Mouse (Mus musculus) heart, embryonic 14.5 days (tissue): ENCODE results near the gene Pdlim3. TPM values are rescaled to one million over a fixed set of nuclear protein-coding genes. Genes with fewer than 3 reads are reported as not detected.
A peak's percentile ranks its signal among the peaks of the same experiment; 100 is the strongest.

Source experiments
- ATAC-seq: fragments of 200-750 bp; cut with Nextera tagmentation; 2 replicates; pipeline ENCODE4 v1.8.0; 2017; ENCODE audit warnings: low read depth, moderate TSS enrichment; ENCODE audit not compliant: insufficient number of reproducible peaks, insufficient read depth, low FRiP score
- H3K27ac ChIP-seq, 2 experiments: fragments of 200-500 bp in 1 of 2; fragments of 300-500 bp in 1 of 2; sonication (generic) in 1 of 2; replicated peaks in 1 of 2; 2 replicates each; pipeline ENCODE4 v1.5.1; 2012 to 2014; ENCODE audit warnings: low read depth in 2 of 2, low read length in 2 of 2, control low read depth in 1 of 2, mild to moderate bottlenecking in 1 of 2, mixed read lengths in 1 of 2; ENCODE audit not compliant: control insufficient read depth in 1 of 2, insufficient read depth in 1 of 2
- H3K27me3 ChIP-seq: fragments of 300-500 bp; sonication (generic); 2 replicates; pipeline ENCODE4 v1.6.1; 2014; ENCODE audit warnings: mild to moderate bottlenecking, low read length, control low read depth; ENCODE audit not compliant: control insufficient read depth, insufficient read depth
- H3K36me3 ChIP-seq: fragments of 300-500 bp; sonication (generic); 2 replicates; pipeline ENCODE4 v1.6.1; 2014; ENCODE audit warnings: mild to moderate bottlenecking, control low read depth, low read length, mixed read lengths; ENCODE audit not compliant: control insufficient read depth, insufficient read depth
- H3K4me1 ChIP-seq, 2 experiments: fragments of 200-500 bp in 1 of 2; fragments of 300-500 bp in 1 of 2; sonication (generic) in 1 of 2; 2 replicates each; pipeline ENCODE4 v1.6.1; 2012 to 2014; ENCODE audit warnings: low read length in 2 of 2, control low read depth in 1 of 2, mixed read lengths in 1 of 2; ENCODE audit not compliant: control insufficient read depth in 2 of 2, insufficient read depth in 2 of 2
- H3K4me2 ChIP-seq: fragments of 300-500 bp; sonication (generic); 2 replicates; pipeline ENCODE4 v1.6.1; 2014; ENCODE audit warnings: mild to moderate bottlenecking, low read length
- H3K4me3 ChIP-seq, 2 experiments: fragments of 200-500 bp in 1 of 2; fragments of 300-500 bp in 1 of 2; sonication (generic) in 1 of 2; 2 replicates each; pipeline ENCODE4 v1.5.1; 2012 to 2014; ENCODE audit warnings: low read length in 2 of 2, mild to moderate bottlenecking in 2 of 2, control low read depth in 1 of 2, low read depth in 1 of 2, moderate library complexity in 1 of 2; ENCODE audit not compliant: control insufficient read depth in 1 of 2, insufficient read depth in 1 of 2
- H3K9ac ChIP-seq: fragments of 300-500 bp; sonication (generic); 2 replicates; pipeline ENCODE4 v1.6.1; 2014; ENCODE audit warnings: mild to moderate bottlenecking, low read length
- H3K9me3 ChIP-seq: fragments of 300-500 bp; sonication (generic); 2 replicates; pipeline ENCODE4 v1.6.1; 2016; ENCODE audit warnings: low read length, control low read depth; ENCODE audit not compliant: control insufficient read depth
- WGBS: fragments of 180-500 bp; shearing (Covaris S2); extraction: QIAGEN DNeasy Blood & Tissue Kit; methylation state at CpG from one replicate; pipeline ENCODE4 v1.1.7; 2014; 5-methylcytosine and 5-hydroxymethylcytosine counted together
- polyA plus RNA-seq: library from polyadenylated mRNA; unstranded; fragments of >200 nt; fragmentation: Nextera tagmentation; extraction: Ambion mirVana; gene quantifications from 2 replicates; pipeline ENCODE4 v1.2.1, GENCODE M21; 2014

Gene Pdlim3
- polyA plus RNA-seq, 1 experiment from 2014 or later, result 196 TPM

GRCm38 (mm10) chr8:45920392-45920791, 35.1 kb downstream of the Pdlim3 start:
- 81% methylated on average over 7 of the region's 7 CpGs for WGBS
- Histone ChIP-seq H3K9ac (no peak overlapping the region), H3K36me3 (peaks cover 47% of the 10 kb centered on the region), H3K4me3 (no peak overlapping the region), H3K4me1 (peaks cover 0 to 12% of the 10 kb centered on the region in 2 experiments; a peak in 1 of 4 replicates), H3K4me2 (no peak overlapping the region), H3K9me3 (0 out of 2 replicates have a peak, but pooled peaks cover 2% of the 10 kb centered on the region), H3K27me3 (no peaks in the 10 kb centered on the region), H3K27ac (no peak overlapping the region)
- ATAC-seq, result no peak

DNA sequence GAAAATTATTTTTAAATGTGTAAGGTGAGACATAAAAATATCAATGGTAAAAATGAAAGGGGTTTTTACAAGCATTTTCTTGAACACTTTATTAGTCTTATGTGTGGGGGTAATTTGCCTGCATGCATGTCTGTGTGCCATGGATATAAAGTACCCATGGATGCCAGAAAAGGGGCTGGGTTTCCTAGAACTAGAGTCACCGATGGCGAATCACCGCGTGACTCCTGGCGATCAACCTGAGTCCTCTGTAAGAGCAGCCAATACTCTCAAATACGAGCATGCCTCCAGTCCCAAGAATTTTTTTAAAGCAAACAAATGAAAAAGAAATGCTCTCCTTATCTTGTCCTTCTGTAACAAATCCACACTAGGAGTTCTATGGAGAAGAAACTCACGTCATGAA, 36.9 kb downstream of the Pdlim3 start:
- no peak overlapping the region for H3K4me3 ChIP-seq
- ATAC-seq, result no peak
- H3K27me3 ChIP-seq, result no peaks in the 10 kb centered on the region
- H3K9me3 ChIP-seq, result 0 out of 2 replicates have a peak, but pooled peaks cover 2% of the 10 kb centered on the region
- no peak overlapping the region for H3K9ac ChIP-seq
- 0 out of 4 replicates have a peak, but pooled peaks cover 0 to 3% of the 10 kb centered on the region in 2 experiments for H3K4me1 ChIP-seq
- peaks cover 30% of the 10 kb centered on the region for H3K36me3 ChIP-seq
- H3K4me2 ChIP-seq, result no peak overlapping the region
- WGBS, result 93% methylated on average over 7 of the region's 7 CpGs
- no peak overlapping the region for H3K27ac ChIP-seq

GRCm38 (mm10) chr8:45934582-45935014, 49.3 kb downstream of the Pdlim3 start, which contains the start of gene Ccdc110:
Gene Ccdc110 (plus strand): TSS chr8:45934619.
- Histone ChIP-seq H3K9ac (no peak within 1 kb of the TSS), H3K27me3 (no peaks in the 10 kb centered on the region), H3K36me3 (no peaks in the 10 kb centered on the region), H3K4me3 (peak within 1 kb of the TSS; percentile 32 to 54), H3K9me3 (peaks cover 6% of the 10 kb centered on the region; the same call in 1 of the 2 replicates), H3K4me2 (peak within 1 kb of the TSS; percentile 66), H3K27ac (no peak within 1 kb of the TSS), H3K4me1 (peaks cover 0 to 8% of the 10 kb centered on the region in 2 experiments; a peak in 2 of 4 replicates)
- 7% methylated on average over 23 of the region's 23 CpGs for whole genome bisulfite sequencing
- peak; percentile 46 for ATAC-seq

GRCm38 (mm10) chr8:45936986-45937385, 51.7 kb downstream of the Pdlim3 start:
- Histone ChIP-seq H3K9ac (no peak overlapping the region), H3K4me1 (peaks cover 0 to 3% of the 10 kb centered on the region in 2 experiments; a peak in 2 of 4 replicates), H3K4me3 (no peak overlapping the region), H3K4me2 (no peak overlapping the region), H3K27me3 (no peaks in the 10 kb centered on the region), H3K9me3 (no peaks in the 10 kb centered on the region), H3K27ac (no peak overlapping the region), H3K36me3 (no peaks in the 10 kb centered on the region)
- no peak for ATAC-seq
- 74% methylated on average over 9 of the region's 9 CpGs for WGBS

- no peak overlapping the region for H3K27ac ChIP-seq
- H3K4me3 ChIP-seq, result no peak overlapping the region
- H3K4me2 ChIP-seq, result no peak overlapping the region
- no peaks in the 10 kb centered on the region for H3K9me3 ChIP-seq
- no peak overlapping the region for H3K9ac ChIP-seq
- WGBS, result 87% methylated on average over 4 of the region's 4 CpGs
- H3K4me1 ChIP-seq, result peaks cover 0 to 3% of the 10 kb centered on the region in 2 experiments; a peak in 1 of 4 replicates
- H3K27me3 ChIP-seq, result no peaks in the 10 kb centered on the region
- ATAC-seq, result no peak
- no peaks in the 10 kb centered on the region for H3K36me3 ChIP-seq
Measured at GRCm38 (mm10) chr8:45946283-45946682, 61.0 kb downstream of the Pdlim3 start.

DNA sequence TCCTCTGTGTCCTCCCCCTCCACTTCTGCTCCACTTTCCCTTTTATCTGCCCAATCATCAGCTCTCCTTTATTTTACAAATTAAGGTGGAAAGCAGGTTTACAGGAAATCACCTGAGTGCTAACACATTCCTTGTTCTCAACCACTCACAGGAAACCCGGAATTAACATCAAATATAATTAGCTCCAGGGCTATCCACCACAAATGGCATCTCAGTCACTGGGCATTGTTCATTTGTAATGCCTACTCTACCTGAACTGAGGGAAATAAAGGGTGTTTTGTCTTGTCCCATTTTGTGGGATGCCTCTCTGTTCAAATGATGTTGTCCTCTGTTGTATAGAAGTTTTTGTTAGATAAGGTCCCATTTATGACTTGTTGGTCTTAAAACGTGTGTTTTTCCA, 65.4 kb downstream of the Pdlim3 start:
- no peak overlapping the region for H3K4me2 ChIP-seq
- H3K27me3 ChIP-seq, result no peaks in the 10 kb centered on the region
- H3K36me3 ChIP-seq, result no peaks in the 10 kb centered on the region
- H3K9ac ChIP-seq, result no peak overlapping the region
- H3K27ac ChIP-seq, result no peak overlapping the region
- 52% methylated on average over 2 of the region's 2 CpGs for WGBS
- H3K4me1 ChIP-seq, result no peaks in the 10 kb centered on the region
- H3K9me3 ChIP-seq, result no peaks in the 10 kb centered on the region
- no peak overlapping the region for H3K4me3 ChIP-seq
- ATAC-seq, result no peak

Other genes with a start within 250 kb of the Pdlim3 start
- not detected in 2 replicates for gene Ccdc110, start 49.2 kb downstream of the Pdlim3 start, polyA plus RNA-seq
- gene 1700029J07Rik, start 89.8 kb downstream of the Pdlim3 start, polyA plus RNA-seq, result 2.4 and 2.8 TPM in 2 replicates
- 52.9 and 57.1 TPM in 2 replicates for gene Ufsp2, start 90.1 kb downstream of the Pdlim3 start, polyA plus RNA-seq
- 1.1 and 1.3 TPM in 2 replicates for gene Lrp2bp, start 113.8 kb downstream of the Pdlim3 start, polyA plus RNA-seq
- 13.4 and 17.7 TPM in 2 replicates for gene Ankrd37, start 120.2 kb downstream of the Pdlim3 start, polyA plus RNA-seq